Mouse (Mus musculus): ENCODE measurements around the gene Pwp2.

DNA sequence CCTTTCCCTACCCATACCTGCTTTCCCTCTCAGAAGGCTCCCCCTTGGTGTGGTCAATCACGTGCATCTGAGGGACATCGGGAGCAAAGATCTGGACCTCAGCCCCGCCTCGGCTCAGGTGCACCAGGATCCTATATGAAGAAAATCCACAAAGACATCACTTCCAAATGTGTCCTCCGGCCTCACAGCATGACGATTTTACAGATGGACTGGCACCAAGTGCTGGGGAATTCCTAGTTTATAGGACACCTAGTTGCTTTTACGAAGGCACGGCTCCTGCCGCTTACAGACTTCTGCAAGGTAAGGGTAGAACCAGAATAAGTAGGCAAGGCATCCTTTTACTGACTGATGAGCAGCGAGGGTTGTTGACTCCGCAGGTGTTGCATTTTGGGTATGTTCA, 16.2 kb downstream of the Pwp2 start:
- TF ChIP-seq POLR2A (IDR thresholded peaks at IDR 0.05; ENCODE audit: low read depth, low read length) (no peak), CTCF (conservative IDR thresholded peaks at IDR 0.05; ENCODE audit: insufficient read depth, insufficient read length, low read depth, low read length) (no peak)

Data from kidney, adult 2 months (tissue).